Mouse (Mus musculus) urinary bladder, postnatal 14 days (tissue): ENCODE measurements around the gene Tmem161a.
A peak's percentile ranks its signal among the peaks of the same experiment; 100 is the strongest.

Experiments used
- DNase-seq: peaks from one replicate; pipeline ENCODE4 v3.0.0; 2021; ENCODE audit warnings: low spot score

Tmem161a gene

DNA sequence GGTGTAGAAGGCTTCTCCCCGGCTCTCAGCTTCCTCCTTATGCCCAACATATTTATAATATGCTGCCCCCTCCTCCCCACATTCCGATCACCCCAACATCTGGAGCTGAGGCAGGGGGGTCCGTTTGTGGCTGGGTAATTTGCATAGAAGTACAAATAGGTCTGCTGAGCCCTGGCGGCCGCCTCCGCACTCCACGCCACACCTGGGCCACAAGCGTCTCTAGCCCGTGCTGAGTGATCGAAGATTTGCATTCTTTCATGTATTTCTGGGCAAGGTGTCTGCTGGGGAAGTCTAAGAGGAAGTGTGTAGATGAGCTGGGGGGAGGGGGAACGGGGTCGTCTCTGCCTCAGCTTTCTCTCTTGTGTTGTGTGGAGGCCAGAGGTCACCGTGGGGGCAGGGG, 12.1 kb upstream of the Tmem161a start:
- no peak for DNase-seq

- no peak for DNase-seq
These were observed 8.8 kb upstream of the Tmem161a start for GRCm38 (mm10) chr8:70163316-70163715.

GRCm38 (mm10) chr8:70166504-70167110, 5.5 kb upstream of the Tmem161a start:
- DNase-seq: peak; percentile 65

- no peak for DNase-seq
These were observed 2.0 kb upstream of the Tmem161a start for GRCm38 (mm10) chr8:70170116-70170515.

DNA sequence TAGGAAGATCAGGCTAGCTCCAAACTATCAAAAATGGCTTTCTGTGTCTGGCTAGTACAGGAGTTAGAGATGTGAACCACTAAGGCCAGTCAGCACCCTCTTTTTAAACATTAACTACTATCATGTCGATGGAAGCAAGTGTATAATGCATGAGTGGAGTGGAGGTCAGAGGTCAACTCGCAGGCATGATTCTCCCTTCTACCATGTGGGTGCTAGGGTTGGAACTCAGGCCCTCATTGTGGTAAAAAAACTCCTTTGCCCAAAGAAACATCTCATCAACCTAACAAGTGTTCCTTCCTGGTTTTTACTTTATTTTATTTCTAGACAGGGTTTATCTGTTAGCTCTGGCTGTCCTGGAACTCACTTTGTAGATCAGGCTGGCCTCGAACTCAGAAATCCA, 1.4 kb upstream of the Tmem161a start:
- DNase-seq: no peak

DNA sequence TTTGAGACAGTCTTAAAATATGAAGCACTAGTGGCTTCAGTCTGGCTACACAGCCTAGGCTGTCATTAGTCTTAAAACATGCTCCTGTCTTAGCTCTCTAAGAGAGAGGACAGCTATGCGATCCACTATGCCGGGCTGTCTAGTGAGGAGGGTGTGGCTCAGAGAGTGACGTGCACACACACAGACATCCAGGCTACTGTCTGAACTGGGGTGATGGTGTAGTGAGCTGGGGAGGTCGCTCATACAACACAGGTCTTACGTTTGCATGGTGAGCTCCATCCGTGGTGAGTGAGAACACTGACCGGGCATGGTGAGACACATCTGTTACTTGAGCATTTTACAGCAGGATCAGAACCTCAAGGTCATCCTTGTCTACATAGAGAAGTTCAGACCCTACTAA, 916 bp upstream of the Tmem161a start:
- no peak for DNase-seq

- DNase-seq: no peak
These were observed 1.2 kb downstream of the Tmem161a start for GRCm38 (mm10) chr8:70173320-70173719.

GRCm38 (mm10) chr8:70174079-70174478, 1.9 kb downstream of the Tmem161a start:
- DNase-seq: no peak

DNA sequence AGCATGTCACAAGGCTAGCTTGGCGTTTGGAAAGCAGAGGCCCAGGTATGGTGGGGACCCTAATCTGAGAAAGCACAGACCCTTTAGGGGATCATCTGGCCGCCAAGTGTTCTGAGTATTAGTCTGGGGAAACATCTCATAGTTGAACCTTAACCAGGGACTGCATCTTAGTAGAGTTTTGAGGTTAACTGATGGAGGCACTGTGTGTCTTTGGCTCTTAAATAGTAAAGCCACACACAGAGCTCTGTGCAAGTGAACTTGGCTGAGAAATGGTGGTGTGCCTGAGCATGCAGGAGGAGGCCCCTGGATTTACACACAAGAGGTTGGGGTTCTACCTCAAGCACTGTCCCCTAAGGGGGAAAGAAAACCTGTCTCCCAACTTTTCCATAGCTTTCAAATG, 6.1 kb downstream of the Tmem161a start:
- no peak for DNase-seq

DNA sequence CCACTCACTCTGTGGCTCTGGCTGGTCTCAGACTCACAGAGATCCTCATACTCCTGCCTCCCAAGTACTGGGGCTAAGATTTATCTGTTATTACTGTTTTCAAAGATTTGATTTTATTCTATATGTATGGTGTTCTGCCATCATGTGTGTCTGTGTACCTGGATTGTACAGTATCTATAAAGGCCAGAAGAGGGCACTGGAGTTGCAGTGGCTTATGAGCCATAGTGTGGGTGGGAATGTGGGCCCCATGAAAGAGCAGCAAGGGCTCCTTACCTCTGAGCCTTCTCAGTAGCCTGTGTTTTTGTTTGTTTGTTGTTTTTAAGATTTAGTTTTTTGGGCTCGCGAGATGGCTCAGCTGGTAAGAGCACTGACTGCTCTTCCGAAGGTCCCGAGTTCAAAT, 6.9 kb downstream of the Tmem161a start:
- no peak for DNase-seq

GRCm38 (mm10) chr8:70181212-70181902, 9.2 kb downstream of the Tmem161a start:
- DNase-seq: no peak

DNA sequence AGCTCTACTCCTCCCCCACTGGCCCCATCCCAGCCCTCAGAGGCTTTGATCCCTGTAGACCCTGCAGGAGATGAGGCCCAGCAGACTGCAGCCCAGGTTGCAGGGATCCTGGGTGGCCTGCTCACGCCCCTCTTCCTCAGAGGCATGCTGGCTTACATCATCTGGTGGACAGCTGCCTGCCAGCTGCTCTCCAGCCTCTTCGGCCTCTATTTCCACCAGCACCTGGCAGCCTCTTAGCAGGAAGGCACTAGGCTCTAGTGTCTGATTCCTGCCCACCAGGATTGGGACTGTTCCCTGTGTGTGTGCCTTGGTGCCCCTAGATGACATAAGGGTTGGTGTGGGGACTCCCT, 9.7 kb downstream of the Tmem161a start:
- no peak for DNase-seq

DNA sequence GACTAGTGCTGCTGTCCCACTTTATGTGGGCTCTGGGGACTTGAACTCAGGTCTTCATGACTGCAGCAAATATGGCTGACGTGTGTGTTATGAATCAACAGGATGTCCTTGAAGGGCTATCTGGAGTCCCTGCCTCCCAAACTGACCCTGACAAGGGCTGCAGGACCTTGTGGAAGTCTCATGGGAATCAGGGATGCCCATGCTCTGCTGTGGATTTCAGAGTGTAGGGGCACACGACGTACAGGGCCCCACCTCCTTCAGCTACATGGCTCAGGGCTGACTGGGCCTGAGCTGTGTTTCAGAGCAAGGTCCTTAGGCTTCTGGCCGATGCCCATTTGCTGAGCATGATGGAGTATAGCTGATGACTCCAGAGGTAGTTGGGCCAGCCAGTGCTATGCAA, 11.0 kb downstream of the Tmem161a start:
- no peak for DNase-seq

- no peak for DNase-seq
These were observed 16.6 kb downstream of the Tmem161a start for GRCm38 (mm10) chr8:70188707-70189106.

DNA sequence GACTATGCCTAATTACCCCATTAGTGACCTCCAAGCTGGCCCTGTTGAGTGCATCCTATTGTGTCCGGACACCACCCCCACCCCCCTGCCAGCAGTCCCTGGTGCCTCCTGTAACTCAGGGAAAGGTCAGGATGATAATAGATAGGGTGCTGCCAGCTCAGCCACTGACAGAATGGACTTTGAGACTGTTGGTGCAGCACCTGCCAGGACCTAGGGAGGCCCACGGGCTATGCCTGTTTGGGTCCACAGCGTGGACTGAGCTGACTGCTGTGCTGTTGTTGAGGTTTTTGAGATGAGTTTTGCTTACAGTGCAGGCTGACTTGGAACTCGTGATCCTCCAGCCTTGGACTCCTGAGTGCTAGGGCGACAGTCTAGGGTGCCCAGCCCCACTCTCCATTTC, 21.1 kb downstream of the Tmem161a start:
- no peak for DNase-seq

DNA sequence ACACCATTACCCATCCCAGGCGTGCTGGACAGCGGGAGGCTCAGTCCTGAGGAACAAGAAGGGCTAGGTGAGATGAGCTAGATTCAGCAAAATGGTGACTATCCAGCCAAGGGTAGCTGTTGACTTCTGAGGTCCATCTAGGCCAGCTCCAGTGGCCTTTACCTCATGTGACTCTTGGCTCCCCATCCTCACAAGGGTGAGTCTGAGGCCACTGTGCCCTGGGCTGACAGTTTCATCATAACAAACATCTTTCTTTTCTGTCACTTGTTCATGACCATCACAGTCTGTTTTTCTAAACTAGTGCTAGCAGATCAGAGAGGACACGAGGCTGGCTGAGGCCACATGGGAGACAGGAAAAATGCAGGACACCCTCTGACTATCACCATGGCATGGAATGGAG, 22.0 kb downstream of the Tmem161a start:
- DNase-seq: no peak

DNA sequence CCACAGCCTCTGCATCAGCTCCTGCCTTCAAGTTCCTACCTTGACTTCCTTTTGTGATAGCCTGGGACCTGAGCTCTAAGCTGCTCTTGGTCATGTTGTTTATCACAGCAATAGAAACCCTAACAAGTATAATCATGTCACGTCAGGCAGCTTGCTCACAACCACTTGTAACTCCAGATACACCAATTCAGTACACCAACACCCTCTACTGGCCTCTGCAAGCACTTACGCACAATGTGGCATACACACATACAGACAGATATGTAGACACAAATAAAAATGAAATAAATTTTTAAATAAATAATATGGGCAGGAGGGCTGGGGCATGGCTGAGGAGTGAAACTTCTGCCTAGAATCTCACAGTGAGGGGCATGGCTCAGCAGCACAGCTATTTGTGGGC, 23.6 kb downstream of the Tmem161a start:
- no peak for DNase-seq

DNA sequence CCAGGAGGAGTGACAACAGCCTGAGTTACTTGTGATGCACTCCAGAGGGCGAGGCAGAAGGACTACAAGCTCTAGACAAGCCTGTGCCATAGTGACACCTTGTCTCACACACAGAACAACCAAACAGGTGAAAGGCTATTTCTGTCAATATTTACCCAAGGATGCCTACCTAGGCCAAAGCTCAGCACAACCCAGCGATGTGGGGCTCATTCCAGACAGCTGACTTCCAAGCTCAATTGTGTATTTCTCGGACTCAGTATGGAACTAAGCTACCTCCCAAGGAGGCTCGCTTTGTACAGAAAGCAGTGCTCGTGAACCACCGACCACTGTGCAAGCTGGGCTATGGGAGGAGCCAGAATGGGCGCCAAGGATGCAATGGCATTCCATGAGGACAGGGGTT, 25.4 kb downstream of the Tmem161a start:
- DNase-seq: no peak

DNA sequence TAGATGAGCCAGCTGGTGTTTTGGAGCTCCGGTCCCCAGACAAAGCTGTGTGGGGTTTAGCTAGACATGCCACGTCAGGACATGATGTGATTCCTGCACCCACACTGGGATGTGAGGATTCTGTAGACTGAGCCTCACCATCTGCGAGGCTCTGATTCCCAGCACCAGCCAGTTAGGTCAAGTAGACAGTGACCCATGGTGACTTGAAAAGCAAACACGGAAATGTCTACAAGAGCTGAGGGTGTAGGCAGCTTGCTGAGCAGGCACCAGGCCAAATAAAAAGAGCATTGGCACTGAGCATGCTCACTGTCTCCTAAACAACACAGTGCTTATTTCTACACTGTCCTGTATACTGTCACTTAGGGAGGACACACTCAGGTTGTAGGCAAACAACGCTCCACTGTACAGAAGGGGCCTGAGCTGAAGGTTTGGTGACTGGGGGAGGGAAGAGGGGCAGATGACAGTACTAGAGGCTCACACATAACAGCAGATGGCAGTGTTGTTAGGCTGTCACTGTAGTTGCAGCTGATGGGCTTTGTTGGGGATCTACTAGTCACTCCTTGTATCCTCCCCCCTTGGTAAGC, 28.0 kb downstream of the Tmem161a start:
- DNase-seq: peak; percentile 57

DNA sequence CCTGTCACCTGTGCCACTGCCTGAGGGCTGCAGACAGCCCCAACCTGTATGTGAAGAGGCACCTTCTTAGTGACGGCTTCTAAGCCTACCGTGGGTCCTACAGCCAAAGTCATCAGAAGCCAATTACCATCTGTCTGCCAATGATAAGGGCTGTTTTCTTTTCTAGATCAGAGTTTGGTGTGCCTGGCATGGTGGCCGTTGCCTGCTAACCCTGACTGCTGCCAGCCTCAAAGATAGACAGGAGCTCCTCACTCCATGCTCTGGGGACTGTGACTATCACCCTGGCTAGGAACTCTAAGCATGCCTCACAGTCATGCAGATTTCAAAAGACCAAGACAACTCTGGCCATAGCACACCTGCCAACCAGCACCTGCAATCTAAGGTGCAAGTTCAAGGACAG, 29.3 kb downstream of the Tmem161a start:
- DNase-seq: no peak

GRCm38 (mm10) chr8:70203072-70203471, 30.9 kb downstream of the Tmem161a start:
- no peak for DNase-seq

GRCm38 (mm10) chr8:70204757-70205156, 32.6 kb downstream of the Tmem161a start:
- DNase-seq: no peak

DNA sequence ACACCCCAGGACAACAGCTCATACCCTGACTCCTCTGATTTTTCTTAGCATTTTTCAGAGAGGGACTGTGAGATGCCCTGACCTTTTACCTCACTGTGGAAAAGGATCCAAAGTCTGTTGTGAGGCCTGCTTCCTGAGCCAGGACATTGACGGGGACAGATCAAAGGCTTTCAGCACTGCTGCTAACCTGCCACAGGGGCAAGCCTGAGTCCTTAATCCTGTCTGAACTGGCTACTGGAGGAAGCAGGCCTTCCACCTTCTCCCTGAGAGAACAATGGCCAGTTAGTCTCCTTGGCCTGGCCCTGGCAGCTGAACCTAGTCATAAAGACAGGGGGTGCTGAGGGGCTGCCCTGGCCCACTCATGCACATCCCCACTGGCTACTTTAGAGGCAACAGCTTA, 36.0 kb downstream of the Tmem161a start:
- no peak for DNase-seq

DNA sequence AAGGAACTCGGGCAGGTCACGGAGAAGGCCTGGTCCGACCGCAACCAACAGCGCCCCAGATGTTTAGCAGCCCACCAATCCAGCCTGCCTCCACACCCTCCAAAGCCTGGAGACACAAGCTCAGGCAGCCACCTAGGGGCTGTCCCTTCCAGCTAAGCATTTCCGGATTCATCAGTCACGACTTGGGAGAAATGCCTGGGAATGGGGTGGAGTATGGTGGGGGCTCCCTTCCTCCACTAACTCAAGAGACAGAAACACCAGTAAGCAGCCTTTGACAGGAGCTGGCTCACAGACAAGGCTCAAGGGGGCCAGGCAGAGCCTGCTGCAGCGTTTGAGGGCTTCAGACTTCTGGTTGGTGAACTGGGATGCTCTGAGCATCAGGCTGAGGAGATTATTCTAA, 38.4 kb downstream of the Tmem161a start:
- DNase-seq: no peak
